In genomic region chr19:58399166-58399565, GRCm38 (mm10) we compare ENCODE assay signal across 24 mouse cellular contexts. TPM values are rescaled to one million over a fixed set of nuclear protein-coding genes. Genes with fewer than 3 reads are reported as not detected.
DNase-seq lines count a peak whose midpoint lies in the region; ATAC-seq and TF ChIP-seq lines count a peak whose summit lies in the region.
"Had no signal": no experiment of that assay in that cellular context is flagged by ENCODE, and none has a peak within 500 bp of the region (broad histone marks: within the 10 kb centered on the region; RNA-seq: fewer than 3 reads in every experiment).

No protein-coding gene starts in this region.

- no peak for TF ChIP-seq CTCF in liver, adult 2 months (IDR thresholded peaks at IDR 0.05; ENCODE audit: low read depth, low read length)

- WGBS in heart, embryonic 13.5 days = 40% methylated on average over 6 of the region's 6 CpGs
- WGBS in liver, adult 2 months = 91% methylated on average over 6 of the region's 6 CpGs

- no peak for ATAC-seq in heart, embryonic 13.5 days (ENCODE audit: extremely low read depth, insufficient number of reproducible peaks, low FRiP score, low TSS enrichment)
- ATAC-seq: intestine, postnatal 0 days; liver, embryonic 12.5 days; Patski had no signal

- H3K9me3 ChIP-seq in heart, embryonic 13.5 days = no peaks in the 10 kb centered on the region
- H3K9me3 ChIP-seq: embryonic facial prominence, embryonic 13.5 days; forebrain, embryonic 12.5 days; heart, embryonic 15.5 days; hindbrain, embryonic 12.5 days; liver, embryonic 12.5 days had no signal

- no peak overlapping the region for H3K9ac ChIP-seq in heart, embryonic 13.5 days
- no peak overlapping the region for H3K9ac ChIP-seq in liver, adult 2 months (ENCODE audit: low read depth, low read length)
- H3K9ac ChIP-seq: embryonic facial prominence, embryonic 13.5 days; forebrain, embryonic 12.5 days; heart, embryonic 15.5 days; hindbrain, embryonic 12.5 days; liver, embryonic 12.5 days had no signal

- no peak overlapping the region for H3K4me3 ChIP-seq in heart, embryonic 13.5 days
- no peak overlapping the region for H3K4me3 ChIP-seq in liver, adult 2 months (ENCODE audit: insufficient read depth, low read depth, low read length)
- H3K4me3 ChIP-seq: embryonic facial prominence, embryonic 13.5 days; erythroblast, embryonic 14.5 days; forebrain, embryonic 12.5 days; heart, embryonic 15.5 days; hindbrain, embryonic 12.5 days; liver, embryonic 12.5 days had no signal

- intact Hi-C loops in heart, postnatal 25 days (cut with DNase I) = no loop called here
- intact Hi-C loops in gastrocnemius, postnatal 36 days (cut with DNase I) = no loop called here

- no peaks in the 10 kb centered on the region for H3K36me3 ChIP-seq in heart, embryonic 13.5 days
- no peaks in the 10 kb centered on the region; the same call in 1 of the 2 replicates for H3K36me3 ChIP-seq in liver, adult 2 months (ENCODE audit: control insufficient read depth, insufficient read depth, low read length)
- H3K36me3 ChIP-seq: embryonic facial prominence, embryonic 13.5 days; forebrain, embryonic 12.5 days; G1E; heart, embryonic 15.5 days; hindbrain, embryonic 12.5 days; liver, embryonic 12.5 days had no signal

- no peak for TF ChIP-seq POLR2A in liver, adult 2 months (IDR thresholded peaks at IDR 0.05; ENCODE audit: extremely low read depth, insufficient read depth, low read length)

- H3K79me2 ChIP-seq in liver, adult 2 months (ENCODE audit: control insufficient read depth, insufficient read depth, low read length) = peaks cover 24% of the 10 kb centered on the region; the same call in 1 of the 2 replicates

- H3K27ac ChIP-seq in heart, embryonic 13.5 days (replicated peaks) = peak overlapping the region; percentile 36; the same call in 1 of the 2 replicates
- H3K27ac ChIP-seq in liver, adult 2 months (replicated peaks; ENCODE audit: insufficient read depth, low read depth, low read length) = peak overlapping the region; percentile 1; the same call in 1 of the 2 replicates
- H3K27ac ChIP-seq: embryonic facial prominence, embryonic 13.5 days; forebrain, embryonic 12.5 days; heart, embryonic 15.5 days; hindbrain, embryonic 12.5 days; liver, embryonic 12.5 days had no signal

- peaks cover 16% of the 10 kb centered on the region for H3K4me1 ChIP-seq in heart, embryonic 13.5 days
- H3K4me1 ChIP-seq in liver, adult 2 months (ENCODE audit: control insufficient read depth, insufficient read depth, low read length) = peaks cover 26% of the 10 kb centered on the region

- DNase-seq in heart, postnatal 25 days (ENCODE audit: low spot score) = no peak
- DNase-seq in liver, adult 2 months (ENCODE audit: extremely low read depth, low read depth, low spot score) = no peak
- DNase-seq in liver = no peak
- DNase-seq in thymus, postnatal 4 days = peak; percentile 28
- no peak for DNase-seq in thymus, postnatal 10 days (ENCODE audit: low spot score in 2 of 2)
- no peak for DNase-seq in gastrocnemius, postnatal 36 days
- DNase-seq: adrenal gland, postnatal 36 days; cerebellum, adult 9-10 months; embryo, embryonic 11 days; heart, adult 11 months; kidney, postnatal 36 days; lung, adult 18-20 months had no signal

- H3K27me3 ChIP-seq in heart, embryonic 13.5 days (replicated peaks) = no peaks in the 10 kb centered on the region
- H3K27me3 ChIP-seq in liver, adult 2 months (ENCODE audit: control insufficient read depth, insufficient read depth, low read length) = no peaks in the 10 kb centered on the region
- H3K27me3 ChIP-seq: CH12.LX; embryonic facial prominence, embryonic 13.5 days; forebrain, embryonic 12.5 days; heart, embryonic 15.5 days; hindbrain, embryonic 12.5 days; liver, embryonic 12.5 days; Patski had no signal

- H3K4me2 ChIP-seq in heart, embryonic 13.5 days = no peak overlapping the region
- H3K4me2 ChIP-seq: embryonic facial prominence, embryonic 13.5 days; forebrain, embryonic 12.5 days; heart, embryonic 15.5 days; hindbrain, embryonic 12.5 days; liver, embryonic 12.5 days; midbrain, embryonic 11.5 days had no signal

RNA-seq across cellular contexts. Expression of gene Gfra1, which starts 56.5 kb away (rescaled TPM):
- polyA plus RNA-seq in heart, embryonic 13.5 days (2015; fragmentation: Nextera tagmentation; extraction: Ambion mirVana) = 6.1 and 6.6 TPM in 2 replicates
- 1 to 10 TPM; 3.5 to 3.6 TPM for total RNA-seq in heart, postnatal 25 days (2021)
- total RNA-seq in liver, adult 2 months (2014; rRNA removed) = 101 and 109 TPM in 2 replicates
- 38.9 and 42.4 TPM in 2 replicates for polyA plus RNA-seq in liver, adult 2 months (2012; rRNA removed)
- total RNA-seq in gastrocnemius, postnatal 36 days (2021) = 1 to 10 TPM; 2.3 to 2.9 TPM
- total RNA-seq: CH12.LX had no signal
- polyA plus RNA-seq: erythroblast, embryonic 14.5 days; G1E had no signal

Comparison
In these comparisons a context has a peak if more than half of its experiments do, and no peak if none do; other contexts are left out.
1. RNA of gene Gfra1, which starts 56.5 kb away (total RNA-seq): 101 to 109 TPM in liver, adult 2 months; 3.5 to 3.6 TPM in heart, postnatal 25 days and 2.3 to 2.9 TPM in gastrocnemius, postnatal 36 days; every median in the first group is over 10 times any median in the second.